Mouse (Mus musculus) stomach, postnatal 0 days (tissue): ENCODE measurements at regions not wholly inside any gene's neighbourhood (a gene's known extent, or its start where the extent isn't known, plus 50 kb on each side); places are given as distances from the start of the nearest gene placed in this dataset. TPM values are rescaled to one million over a fixed set of nuclear protein-coding genes. Genes with fewer than 3 reads are reported as not detected.
A peak's percentile ranks its signal among the peaks of the same experiment; 100 is the strongest.

Experiments
- ATAC-seq: fragments of 200-750 bp; cut with Nextera tagmentation; 2 replicates; pipeline ENCODE4 v1.8.0; 2017; ENCODE audit not compliant: low FRiP score, low TSS enrichment
- DNase-seq: peaks from one replicate; pipeline ENCODE4 v3.0.0-alpha.2; 2016; ENCODE audit warnings: low spot score
- H3K27ac ChIP-seq: fragments of 300-500 bp; sonication (generic); replicated peaks from 2 replicates; pipeline ENCODE4 v1.5.1; 2014; ENCODE audit warnings: mild to moderate bottlenecking, control low read depth
- H3K27me3 ChIP-seq: fragments of 300-500 bp; sonication (generic); 2 replicates; pipeline ENCODE4 v1.6.1; 2014; ENCODE audit warnings: low read length; ENCODE audit not compliant: control insufficient read depth, insufficient read depth
- H3K36me3 ChIP-seq: fragments of 300-500 bp; sonication (generic); 2 replicates; pipeline ENCODE4 v1.6.1; 2014; ENCODE audit warnings: low read length, mixed read lengths; ENCODE audit not compliant: control insufficient read depth, insufficient read depth
- H3K4me1 ChIP-seq: fragments of 300-500 bp; sonication (generic); replicated peaks from 2 replicates; pipeline ENCODE4 v1.6.1; 2014; ENCODE audit warnings: antibody characterized with exemption; ENCODE audit not compliant: control insufficient read depth, insufficient read depth
- H3K4me2 ChIP-seq: fragments of 300-500 bp; sonication (generic); replicated peaks from 2 replicates; pipeline ENCODE4 v1.6.1; 2014; ENCODE audit warnings: low read depth, mild to moderate bottlenecking, control low read depth, moderate library complexity
- H3K4me3 ChIP-seq: fragments of 300-500 bp; sonication (generic); 2 replicates; pipeline ENCODE4 v1.5.1; 2014; ENCODE audit warnings: low read depth, low read length, control low read depth
- H3K9ac ChIP-seq: fragments of 300-500 bp; sonication (generic); 2 replicates; pipeline ENCODE4 v1.6.1; 2014; ENCODE audit warnings: mild to moderate bottlenecking, low read length, control low read depth, mixed read lengths
- H3K9me3 ChIP-seq: fragments of 300-500 bp; sonication (generic); 2 replicates; pipeline ENCODE4 v1.6.1; 2016; ENCODE audit warnings: low read length; ENCODE audit not compliant: control insufficient read depth
- CTCF ChIP-seq: IDR thresholded peaks from 2 replicates; pipeline ENCODE4 v1.5.1; 2016; ENCODE audit warnings: antibody characterized with exemption, low read depth, mild to moderate bottlenecking, moderate library complexity
- EP300 ChIP-seq: optimal IDR thresholded peaks from 2 replicates; pipeline ENCODE3; 2016; ENCODE audit warnings: antibody characterized with exemption
- WGBS: fragments of 180-500 bp; shearing (Covaris S2); extraction: QIAGEN DNeasy Blood & Tissue Kit; methylation state at CpG from one replicate; pipeline ENCODE4 v1.1.7; 2014; 5-methylcytosine and 5-hydroxymethylcytosine counted together
- microRNA-seq: library from miRNA; unstranded; fragments of <30 nt; microRNA quantifications from one replicate; pipeline ENCODE4, GENCODE M21; 2016

DNA sequence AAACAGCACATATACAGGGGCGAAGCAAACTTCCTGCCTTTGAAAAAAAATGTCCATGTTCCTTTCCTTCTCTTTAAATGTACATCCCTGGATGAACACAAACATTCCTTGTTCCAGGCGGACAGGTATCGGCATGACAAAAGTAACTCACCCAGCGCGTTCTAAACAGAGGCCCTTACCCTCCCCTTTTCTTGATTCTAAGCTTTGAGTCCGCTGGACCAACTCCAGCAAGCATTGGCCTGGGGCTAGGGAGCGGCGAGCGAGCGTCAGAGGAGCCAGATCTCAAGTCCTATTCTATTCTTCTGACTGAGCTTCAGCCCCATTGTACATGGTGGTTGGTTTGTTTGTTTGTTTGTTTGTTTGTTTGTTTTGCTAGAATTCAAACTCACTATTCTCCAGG, 60.9 kb upstream of the Med14 start:
- Histone ChIP-seq H3K27ac (0 out of 2 replicates have a peak overlapping the region, but pooled peaks have one; percentile 4), H3K9ac (no peak overlapping the region), H3K4me2 (no peak overlapping the region), H3K27me3 (no peaks in the 10 kb centered on the region), H3K4me3 (no peak overlapping the region), H3K4me1 (no peaks in the 10 kb centered on the region), H3K36me3 (no peaks in the 10 kb centered on the region), H3K9me3 (no peaks in the 10 kb centered on the region)
- DNase-seq (no peak), ATAC-seq (no peak)
- 59% methylated on average over 10 of the region's 10 CpGs for WGBS
- TF ChIP-seq EP300 = no peak
- no peak for TF ChIP-seq CTCF

DNA sequence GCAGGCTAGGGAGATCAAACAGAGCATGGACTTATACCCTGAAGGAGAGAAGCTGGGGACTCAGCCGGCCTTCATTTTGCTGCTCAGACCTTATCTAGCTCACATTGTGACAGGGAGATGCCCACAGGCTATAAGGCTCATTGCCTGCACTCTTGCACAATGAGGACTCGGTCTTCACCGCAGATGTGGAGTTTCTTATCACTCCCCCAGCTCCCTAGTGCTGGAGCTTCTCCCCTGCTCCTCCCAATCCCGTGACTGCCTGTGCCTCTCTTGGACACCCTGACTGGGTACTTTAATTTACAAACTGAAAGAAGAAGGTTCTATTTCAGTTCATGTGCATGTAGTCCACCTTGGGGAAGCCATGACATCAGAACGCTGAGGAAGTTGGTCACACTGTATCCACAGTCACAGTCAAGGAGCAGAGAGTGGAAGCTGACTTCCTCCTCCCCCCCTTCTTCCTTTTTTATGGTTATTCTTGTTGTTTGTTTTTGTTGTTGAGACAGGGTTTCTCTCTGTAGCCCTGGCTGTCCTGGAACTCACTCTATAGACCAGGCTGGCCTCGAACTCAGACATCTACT, 51.3 kb upstream of the Med14 start:
- Histone ChIP-seq H3K36me3 (no peaks in the 10 kb centered on the region), H3K9me3 (no peaks in the 10 kb centered on the region), H3K4me3 (no peak overlapping the region), H3K9ac (no peak overlapping the region), H3K27ac (no peak overlapping the region), H3K4me1 (no peaks in the 10 kb centered on the region), H3K27me3 (no peaks in the 10 kb centered on the region), H3K4me2 (no peak overlapping the region)
- WGBS = 85% methylated on average over 6 of the region's 6 CpGs
- ATAC-seq (no peak), DNase-seq (no peak)
- TF ChIP-seq EP300 (no peak), CTCF (no peak)

Small RNAs in the stretch of these regions (microRNA-seq; reads per million reads assigned to microRNA genes)
- not detected for gene Gm25063
